Mouse (Mus musculus): Measurements from ENCODE around the gene Trappc6b. TPM values are rescaled to one million over a fixed set of nuclear protein-coding genes. Genes with fewer than 3 reads are reported as not detected.
"Not testable (repeated sequence)": the region's sequence is repeated elsewhere in the genome, so short reads cannot be mapped to it uniquely, and the experiment has no call there.

The Trappc6b gene
- polyA plus RNA-seq, 1 experiment from 2014 or later: 161 TPM

- Histone ChIP-seq H3K27me3 (no peaks in the 10 kb centered on the region), H3K4me1 (replicated peaks) (no peaks in the 10 kb centered on the region), H3K9ac (no peak overlapping the region), H3K27ac (replicated peaks) (no peak overlapping the region), H3K4me3 (no peak overlapping the region), H3K4me2 (no peak overlapping the region), H3K36me3 (peaks cover 46% of the 10 kb centered on the region), H3K9me3 (no peaks in the 10 kb centered on the region)
- ATAC-seq (ENCODE audit: low read depth): no peak
- WGBS: 86% methylated on average over 3 of the region's 3 CpGs
Observed at GRCm38 (mm10) chr12:59074052-59074451, 12.8 kb upstream of the Trappc6b start.

- Histone ChIP-seq H3K27me3 (no peaks in the 10 kb centered on the region), H3K9ac (no peak overlapping the region), H3K4me1 (replicated peaks) (peaks cover 12% of the 10 kb centered on the region), H3K9me3 (no peaks in the 10 kb centered on the region), H3K4me3 (no peak overlapping the region), H3K4me2 (no peak overlapping the region), H3K27ac (replicated peaks) (no peak overlapping the region), H3K36me3 (peaks cover 57% of the 10 kb centered on the region)
- no peak for ATAC-seq (ENCODE audit: low read depth)
- 88% methylated on average over 11 of the region's 11 CpGs for WGBS
Observed at GRCm38 (mm10) chr12:59072286-59072685, 11.0 kb upstream of the Trappc6b start.

- Histone ChIP-seq H3K9me3 (no peaks in the 10 kb centered on the region), H3K9ac (no peak overlapping the region), H3K4me1 (replicated peaks) (peaks cover 16% of the 10 kb centered on the region), H3K27me3 (peaks cover 3% of the 10 kb centered on the region; the same call in 1 of the 2 replicates), H3K27ac (replicated peaks) (no peak overlapping the region), H3K4me2 (no peak overlapping the region), H3K36me3 (peaks cover 46% of the 10 kb centered on the region), H3K4me3 (no peak overlapping the region)
- 93% methylated on average over 13 of the region's 13 CpGs for WGBS
- ATAC-seq (ENCODE audit: low read depth): no peak
Observed at GRCm38 (mm10) chr12:59068791-59069190, 7.5 kb upstream of the Trappc6b start.

- H3K4me2 ChIP-seq: peak overlapping the region; percentile 88
- H3K27me3 ChIP-seq: peaks cover 3% of the 10 kb centered on the region; the same call in 1 of the 2 replicates
- peak overlapping the region; percentile 99 for H3K9ac ChIP-seq
- peaks cover 16% of the 10 kb centered on the region for H3K4me1 ChIP-seq (replicated peaks)
- ATAC-seq (ENCODE audit: low read depth): peak; percentile 52
- peak overlapping the region; percentile 93 for H3K27ac ChIP-seq (replicated peaks)
- H3K9me3 ChIP-seq: no peaks in the 10 kb centered on the region
- WGBS: under 1% methylated on average over 41 of the region's 41 CpGs
- peak overlapping the region; percentile 99 for H3K4me3 ChIP-seq
- peaks cover 39% of the 10 kb centered on the region for H3K36me3 ChIP-seq
Observed at GRCm38 (mm10) chr12:59067095-59067494, 5.8 kb upstream of the Trappc6b start.

GRCm38 (mm10) chr12:59066448-59067077 lies 5.3 kb upstream of the Trappc6b start, which contains the start of gene Pnn:
Gene Pnn (plus strand): TSS chr12:59066884.
- Histone ChIP-seq H3K27me3 (peaks cover 3% of the 10 kb centered on the region; the same call in 1 of the 2 replicates), H3K4me3 (peak within 1 kb of the TSS; percentile 99), H3K36me3 (peaks cover 34% of the 10 kb centered on the region), H3K4me2 (peak within 1 kb of the TSS; percentile 88), H3K4me1 (replicated peaks) (peaks cover 16% of the 10 kb centered on the region), H3K9ac (peak within 1 kb of the TSS; percentile 99), H3K9me3 (no peaks in the 10 kb centered on the region), H3K27ac (replicated peaks) (peak within 1 kb of the TSS; percentile 93)
- WGBS: under 1% methylated on average over 43 of the region's 43 CpGs
- peak; percentile 99 for ATAC-seq (ENCODE audit: low read depth)

- Histone ChIP-seq H3K27ac (replicated peaks) (peak overlapping the region; percentile 93), H3K36me3 (peaks cover 26% of the 10 kb centered on the region), H3K9me3 (no peaks in the 10 kb centered on the region), H3K4me3 (peak overlapping the region; percentile 99), H3K4me1 (replicated peaks) (peaks cover 16% of the 10 kb centered on the region), H3K9ac (peak overlapping the region; percentile 70), H3K27me3 (peaks cover 3% of the 10 kb centered on the region; the same call in 1 of the 2 replicates), H3K4me2 (peak overlapping the region; percentile 67)
- WGBS: 84% methylated on average over 3 of the region's 3 CpGs
- ATAC-seq (ENCODE audit: low read depth): no peak
Observed at GRCm38 (mm10) chr12:59065776-59066175, 4.5 kb upstream of the Trappc6b start.

- no peaks in the 10 kb centered on the region for H3K9me3 ChIP-seq
- H3K4me3 ChIP-seq: no peak overlapping the region
- no peak for ATAC-seq (ENCODE audit: low read depth)
- peaks cover 3% of the 10 kb centered on the region; the same call in 1 of the 2 replicates for H3K27me3 ChIP-seq
- H3K27ac ChIP-seq (replicated peaks): no peak overlapping the region
- WGBS: 92% methylated on average over 8 of the region's 8 CpGs
- H3K4me1 ChIP-seq (replicated peaks): peaks cover 23% of the 10 kb centered on the region
- H3K4me2 ChIP-seq: no peak overlapping the region
- H3K9ac ChIP-seq: no peak overlapping the region
- H3K36me3 ChIP-seq: peaks cover 17% of the 10 kb centered on the region
Observed at GRCm38 (mm10) chr12:59064837-59065236, 3.6 kb upstream of the Trappc6b start.

- 72% methylated on average over 4 of the region's 4 CpGs for WGBS
- peaks cover 36% of the 10 kb centered on the region for H3K4me1 ChIP-seq (replicated peaks)
- H3K27ac ChIP-seq (replicated peaks): peak overlapping the region; percentile 97
Observed at GRCm38 (mm10) chr12:59060322-59060721, 950 bp downstream of the Trappc6b start.

GRCm38 (mm10) chr12:59058242-59058641 lies 3.0 kb downstream of the Trappc6b start:
- not testable (repeated sequence) for H3K4me3 ChIP-seq; H3K9me3 ChIP-seq; H3K27me3 ChIP-seq; H3K9ac ChIP-seq; ATAC-seq (ENCODE audit: low read depth); H3K27ac ChIP-seq (replicated peaks); H3K4me2 ChIP-seq
- Histone ChIP-seq H3K36me3 (peaks cover 31% of the 10 kb centered on the region), H3K4me1 (replicated peaks) (peaks cover 37% of the 10 kb centered on the region)
- WGBS: 90% methylated on average over 5 of the region's 5 CpGs

More at GRCm38 (mm10) chr12:59060322-59060721, 950 bp downstream of the Trappc6b start:
- H3K4me2 ChIP-seq: peak overlapping the region; percentile 58
- H3K27me3 ChIP-seq: peaks cover 3% of the 10 kb centered on the region; the same call in 1 of the 2 replicates
- no peak for ATAC-seq (ENCODE audit: low read depth)
- peak overlapping the region; percentile 96 for H3K9ac ChIP-seq
- H3K4me3 ChIP-seq: peak overlapping the region; percentile 76
- H3K9me3 ChIP-seq: no peaks in the 10 kb centered on the region
- H3K36me3 ChIP-seq: peaks cover 24% of the 10 kb centered on the region

- Histone ChIP-seq H3K36me3 (peaks cover 37% of the 10 kb centered on the region), H3K4me3 (no peak overlapping the region), H3K27me3 (no peaks in the 10 kb centered on the region), H3K4me1 (replicated peaks) (peaks cover 37% of the 10 kb centered on the region), H3K27ac (replicated peaks) (no peak overlapping the region), H3K4me2 (no peak overlapping the region), H3K9me3 (no peaks in the 10 kb centered on the region), H3K9ac (no peak overlapping the region)
- 98% methylated on average over 11 of the region's 11 CpGs for WGBS
- no peak for ATAC-seq (ENCODE audit: low read depth)
Observed at GRCm38 (mm10) chr12:59056222-59056621, 5.0 kb downstream of the Trappc6b start.

GRCm38 (mm10) chr12:59055196-59055850 lies 5.9 kb downstream of the Trappc6b start:
- Histone ChIP-seq H3K4me3 (no peak overlapping the region), H3K27ac (replicated peaks) (no peak overlapping the region), H3K4me2 (no peak overlapping the region), H3K9me3 (no peaks in the 10 kb centered on the region), H3K4me1 (replicated peaks) (peaks cover 34% of the 10 kb centered on the region), H3K9ac (no peak overlapping the region), H3K36me3 (peaks cover 37% of the 10 kb centered on the region), H3K27me3 (no peaks in the 10 kb centered on the region)
- 79% methylated on average over 4 of the region's 4 CpGs for whole genome bisulfite sequencing
- no peak for ATAC-seq (ENCODE audit: low read depth)

- H3K4me2 ChIP-seq: no peak overlapping the region
- no peak for ATAC-seq (ENCODE audit: low read depth)
- no peak overlapping the region for H3K27ac ChIP-seq (replicated peaks)
- H3K9me3 ChIP-seq: no peaks in the 10 kb centered on the region
- H3K4me1 ChIP-seq (replicated peaks): peaks cover 21% of the 10 kb centered on the region
- no peaks in the 10 kb centered on the region for H3K27me3 ChIP-seq
- peaks cover 48% of the 10 kb centered on the region for H3K36me3 ChIP-seq
- no peak overlapping the region for H3K4me3 ChIP-seq
- H3K9ac ChIP-seq: no peak overlapping the region
Observed at GRCm38 (mm10) chr12:59053976-59054375, 7.3 kb downstream of the Trappc6b start.

Measured in neural tube, embryonic 13.5 days (tissue).